Mouse (Mus musculus) liver, embryonic 14.5 days (tissue): ENCODE measurements at regions not wholly inside any gene's neighbourhood (a gene's known extent, or its start where the extent isn't known, plus 50 kb on each side); places are given as distances from the start of the nearest gene placed in this dataset.

ENCODE experiments used
- CTCF ChIP-seq: IDR thresholded peaks from 2 replicates; pipeline ENCODE4 v1.5.1; 2016; ENCODE audit warnings: antibody characterized with exemption, low read depth, control low read depth
- EP300 ChIP-seq: IDR thresholded peaks from 2 replicates; pipeline ENCODE4 v1.6.1; 2016; ENCODE audit warnings: antibody characterized with exemption, low read depth

GRCm38 (mm10) chr13:55900190-55900526, 64.2 kb upstream of the Pitx1 start:
- no peak for TF ChIP-seq CTCF
- no peak for TF ChIP-seq EP300
